Mouse (Mus musculus) liver, embryonic 11.5 days (tissue): ENCODE results near the gene Dennd2c. TPM values are rescaled to one million over a fixed set of nuclear protein-coding genes. Genes with fewer than 3 reads are reported as not detected.

Experiments used
- ATAC-seq: fragments of 200-750 bp; cut with Nextera tagmentation; replicated peaks from 2 replicates; pipeline ENCODE4 v1.8.0; 2017; ENCODE audit warnings: moderate number of reproducible peaks, mild to moderate bottlenecking, moderate TSS enrichment, moderate library complexity; ENCODE audit not compliant: low FRiP score
- DNase-seq: peaks from one replicate; pipeline ENCODE4 v3.0.0-alpha.2; 2017; ENCODE audit warnings: low spot score
- H3K27ac ChIP-seq: fragments of 300-500 bp; sonication (generic); 2 replicates; pipeline ENCODE4 v1.5.1; 2014; ENCODE audit warnings: mild to moderate bottlenecking, low read depth, low read length, control low read depth
- H3K27me3 ChIP-seq: fragments of 300-500 bp; sonication (generic); replicated peaks from 2 replicates; pipeline ENCODE4 v1.6.1; 2014; ENCODE audit warnings: low read length, mixed read lengths; ENCODE audit not compliant: control insufficient read depth, insufficient read depth
- H3K36me3 ChIP-seq: fragments of 300-500 bp; sonication (generic); 2 replicates; pipeline ENCODE4 v1.6.1; 2014; ENCODE audit warnings: mild to moderate bottlenecking, low read length, moderate library complexity, mixed read lengths; ENCODE audit not compliant: control insufficient read depth, insufficient read depth
- H3K4me1 ChIP-seq: fragments of 300-500 bp; sonication (generic); replicated peaks from 2 replicates; pipeline ENCODE4 v1.6.1; 2014; ENCODE audit warnings: low read length, mixed read lengths; ENCODE audit not compliant: control insufficient read depth, insufficient read depth
- H3K4me2 ChIP-seq: fragments of 300-500 bp; sonication (generic); 2 replicates; pipeline ENCODE4 v1.6.1; 2014; ENCODE audit warnings: mild to moderate bottlenecking, control low read depth, moderate library complexity
- H3K4me3 ChIP-seq: fragments of 300-500 bp; sonication (generic); 2 replicates; pipeline ENCODE4 v1.5.1; 2014; ENCODE audit warnings: low read depth, low read length, control low read depth
- H3K9ac ChIP-seq: fragments of 300-500 bp; sonication (generic); 2 replicates; pipeline ENCODE4 v1.6.1; 2014; ENCODE audit warnings: low read depth, low read length, control low read depth
- H3K9me3 ChIP-seq: fragments of 300-500 bp; sonication (generic); 2 replicates; pipeline ENCODE4 v1.6.1; 2016; ENCODE audit warnings: low read length, inconsistent platforms, mixed read lengths; ENCODE audit not compliant: control insufficient read depth
- WGBS: fragments of 180-500 bp; shearing (Covaris S2); extraction: QIAGEN DNeasy Blood & Tissue Kit; methylation state at CpG from one replicate; pipeline ENCODE4 v1.1.7; 2014; 5-methylcytosine and 5-hydroxymethylcytosine counted together
- polyA plus RNA-seq: library from polyadenylated mRNA; unstranded; fragments of >200 nt; fragmentation: Nextera tagmentation; extraction: Ambion mirVana; gene quantifications from 2 replicates; pipeline ENCODE4 v1.2.1, GENCODE M21; 2014

The Dennd2c gene
- polyA plus RNA-seq, 1 experiment from 2014 or later = 8.8 TPM

- H3K27me3 ChIP-seq = no peaks in the 10 kb centered on the region
- no peaks in the 10 kb centered on the region for H3K36me3 ChIP-seq
- no peaks in the 10 kb centered on the region for H3K4me1 ChIP-seq
- H3K9me3 ChIP-seq = no peaks in the 10 kb centered on the region
- 84% methylated on average over 9 of the region's 9 CpGs for WGBS
- H3K4me3 ChIP-seq = no peak overlapping the region
- H3K4me2 ChIP-seq = no peak overlapping the region
- ATAC-seq (no peak), DNase-seq (no peak)
- H3K27ac ChIP-seq = no peak overlapping the region
- no peak overlapping the region for H3K9ac ChIP-seq
Observed at GRCm38 (mm10) chr3:103076476-103076875, 25.9 kb upstream of the Dennd2c start.

GRCm38 (mm10) chr3:103079301-103079700 lies 23.1 kb upstream of the Dennd2c start:
- H3K36me3 ChIP-seq = no peaks in the 10 kb centered on the region
- no peaks in the 10 kb centered on the region for H3K4me1 ChIP-seq
- DNase-seq = no peak
- ATAC-seq = no peak
- no peaks in the 10 kb centered on the region for H3K27me3 ChIP-seq
- 87% methylated on average over 9 of the region's 9 CpGs for WGBS
- no peak overlapping the region for H3K9ac ChIP-seq
- H3K4me3 ChIP-seq = no peak overlapping the region
- H3K27ac ChIP-seq = no peak overlapping the region
- no peak overlapping the region for H3K4me2 ChIP-seq
- H3K9me3 ChIP-seq = no peaks in the 10 kb centered on the region

GRCm38 (mm10) chr3:103081051-103081450 lies 21.4 kb upstream of the Dennd2c start:
- Histone ChIP-seq H3K36me3 (no peaks in the 10 kb centered on the region), H3K9me3 (no peaks in the 10 kb centered on the region), H3K4me2 (no peak overlapping the region), H3K9ac (no peak overlapping the region), H3K4me3 (no peak overlapping the region), H3K4me1 (no peaks in the 10 kb centered on the region), H3K27ac (no peak overlapping the region), H3K27me3 (no peaks in the 10 kb centered on the region)
- WGBS = 64% methylated on average over 11 of the region's 11 CpGs
- DNase-seq = no peak
- ATAC-seq = no peak

- no peaks in the 10 kb centered on the region for H3K9me3 ChIP-seq
- no peaks in the 10 kb centered on the region for H3K36me3 ChIP-seq
- no peaks in the 10 kb centered on the region for H3K27me3 ChIP-seq
- H3K4me2 ChIP-seq = no peak overlapping the region
- DNase-seq (no peak), ATAC-seq (no peak)
- no peak overlapping the region for H3K9ac ChIP-seq
- no peaks in the 10 kb centered on the region for H3K4me1 ChIP-seq
- H3K27ac ChIP-seq = no peak overlapping the region
- 86% methylated on average over 17 of the region's 17 CpGs for WGBS
- no peak overlapping the region for H3K4me3 ChIP-seq
Observed at GRCm38 (mm10) chr3:103081861-103082453, 20.4 kb upstream of the Dennd2c start.

GRCm38 (mm10) chr3:103082761-103083160 lies 19.6 kb upstream of the Dennd2c start:
- ATAC-seq (peak; percentile 39; the same call in 1 of the 2 replicates), DNase-seq (no peak)
- Histone ChIP-seq H3K4me1 (no peaks in the 10 kb centered on the region), H3K36me3 (no peaks in the 10 kb centered on the region), H3K27me3 (no peaks in the 10 kb centered on the region), H3K9ac (no peak overlapping the region), H3K4me2 (no peak overlapping the region), H3K27ac (no peak overlapping the region), H3K9me3 (no peaks in the 10 kb centered on the region), H3K4me3 (no peak overlapping the region)
- 78% methylated on average over 5 of the region's 5 CpGs for WGBS

- Histone ChIP-seq H3K27ac (no peak overlapping the region), H3K4me2 (no peak overlapping the region), H3K9me3 (no peaks in the 10 kb centered on the region), H3K9ac (no peak overlapping the region), H3K4me3 (no peak overlapping the region), H3K27me3 (0 out of 2 replicates have a peak, but pooled peaks cover 2% of the 10 kb centered on the region), H3K36me3 (no peaks in the 10 kb centered on the region), H3K4me1 (no peaks in the 10 kb centered on the region)
- DNase-seq = no peak
- WGBS = 76% methylated on average over 3 of the region's 3 CpGs
- no peak for ATAC-seq
Observed at GRCm38 (mm10) chr3:103085986-103086385, 16.4 kb upstream of the Dennd2c start.

GRCm38 (mm10) chr3:103091753-103092152 lies 10.7 kb upstream of the Dennd2c start:
- no peak overlapping the region for H3K4me3 ChIP-seq
- DNase-seq = no peak
- H3K4me2 ChIP-seq = no peak overlapping the region
- H3K4me1 ChIP-seq = 0 out of 2 replicates have a peak, but pooled peaks cover 3% of the 10 kb centered on the region
- WGBS = 88% methylated on average over 2 of the region's 2 CpGs
- H3K9ac ChIP-seq = no peak overlapping the region
- H3K27ac ChIP-seq = no peak overlapping the region
- H3K36me3 ChIP-seq = no peaks in the 10 kb centered on the region
- H3K27me3 ChIP-seq = 0 out of 2 replicates have a peak, but pooled peaks cover 2% of the 10 kb centered on the region
- no peak for ATAC-seq
- no peaks in the 10 kb centered on the region for H3K9me3 ChIP-seq

GRCm38 (mm10) chr3:103098662-103099061 lies 3.7 kb upstream of the Dennd2c start:
- WGBS = 71% methylated on average over 23 of the region's 23 CpGs
- H3K9me3 ChIP-seq = no peaks in the 10 kb centered on the region
- no peak overlapping the region for H3K9ac ChIP-seq
- H3K36me3 ChIP-seq = no peaks in the 10 kb centered on the region
- no peak overlapping the region for H3K27ac ChIP-seq
- DNase-seq (no peak), ATAC-seq (no peak)
- no peaks in the 10 kb centered on the region; the same call in 1 of the 2 replicates for H3K4me1 ChIP-seq
- H3K27me3 ChIP-seq = no peaks in the 10 kb centered on the region
- no peak overlapping the region for H3K4me3 ChIP-seq
- peak overlapping the region; percentile 22; the same call in 1 of the 2 replicates for H3K4me2 ChIP-seq

GRCm38 (mm10) chr3:103099667-103100066 lies 2.7 kb upstream of the Dennd2c start:
- no peak for DNase-seq
- Histone ChIP-seq H3K9me3 (no peaks in the 10 kb centered on the region), H3K36me3 (no peaks in the 10 kb centered on the region), H3K4me1 (no peaks in the 10 kb centered on the region; the same call in 1 of the 2 replicates), H3K4me3 (no peak overlapping the region), H3K4me2 (no peak overlapping the region), H3K27me3 (no peaks in the 10 kb centered on the region), H3K27ac (no peak overlapping the region), H3K9ac (no peak overlapping the region)
- 74% methylated on average over 6 of the region's 6 CpGs for WGBS
- no peak for ATAC-seq
